Mouse (Mus musculus) forebrain, embryonic 11.5 days (tissue): ENCODE results near the gene Gli3. TPM values are rescaled to one million over a fixed set of nuclear protein-coding genes. Genes with fewer than 3 reads are reported as not detected.

Experiments used
- ATAC-seq: fragments of 200-750 bp; cut with Nextera tagmentation; replicated peaks from 2 replicates; pipeline ENCODE4 v1.8.0; 2017; ENCODE audit warnings: moderate TSS enrichment; ENCODE audit not compliant: low FRiP score
- DNase-seq: peaks from one replicate; pipeline ENCODE4 v3.0.0-alpha.2; 2017; ENCODE audit warnings: low spot score
- H3K27ac ChIP-seq: fragments of 300-500 bp; sonication (generic); 2 replicates; pipeline ENCODE4 v1.5.1; 2014; ENCODE audit warnings: low read depth, low read length
- H3K27me3 ChIP-seq: fragments of 300-500 bp; sonication (generic); 2 replicates; pipeline ENCODE4 v1.6.1; 2014; ENCODE audit warnings: mild to moderate bottlenecking, low read length, mixed read lengths; ENCODE audit not compliant: control insufficient read depth, insufficient read depth
- H3K36me3 ChIP-seq: fragments of 300-500 bp; sonication (generic); 2 replicates; pipeline ENCODE4 v1.6.1; 2014; ENCODE audit warnings: mild to moderate bottlenecking, low read length, moderate library complexity, mixed read lengths; ENCODE audit not compliant: control insufficient read depth, insufficient read depth
- H3K4me1 ChIP-seq: fragments of 300-500 bp; sonication (generic); replicated peaks from 2 replicates; pipeline ENCODE4 v1.6.1; 2014; ENCODE audit warnings: low read length, mixed read lengths; ENCODE audit not compliant: control insufficient read depth, insufficient read depth
- H3K4me2 ChIP-seq: fragments of 300-500 bp; sonication (generic); 2 replicates; pipeline ENCODE4 v1.6.1; 2014; ENCODE audit warnings: low read depth, mild to moderate bottlenecking, low read length, moderate library complexity, mixed read lengths; ENCODE audit not compliant: severe bottlenecking
- H3K4me3 ChIP-seq: fragments of 300-500 bp; sonication (generic); 2 replicates; pipeline ENCODE4 v1.5.1; 2014; ENCODE audit warnings: low read depth, low read length
- H3K9ac ChIP-seq: fragments of 300-500 bp; sonication (generic); 2 replicates; pipeline ENCODE4 v1.6.1; 2014; ENCODE audit warnings: low read length
- H3K9me3 ChIP-seq: fragments of 300-500 bp; sonication (generic); 2 replicates; pipeline ENCODE4 v1.6.1; 2016; ENCODE audit warnings: low read length, mixed read lengths; ENCODE audit not compliant: control insufficient read depth
- WGBS: fragments of 180-500 bp; shearing (Covaris S2); extraction: QIAGEN DNeasy Blood & Tissue Kit; methylation state at CpG from one replicate; pipeline ENCODE4 v1.1.7; 2014; 5-methylcytosine and 5-hydroxymethylcytosine counted together
- polyA plus RNA-seq: library from polyadenylated mRNA; unstranded; fragments of >200 nt; fragmentation: Nextera tagmentation; extraction: Ambion mirVana; gene quantifications from 2 replicates; pipeline ENCODE4 v1.2.1, GENCODE M21; 2014

Gli3 gene
- polyA plus RNA-seq, 1 experiment from 2014 or later = 67.0 TPM

GRCm38 (mm10) chr13:15537206-15537605, 74.2 kb downstream of the Gli3 start:
- 43% methylated on average over 5 of the region's 5 CpGs for WGBS
- Histone ChIP-seq H3K4me3 (no peak overlapping the region), H3K27ac (no peak overlapping the region), H3K27me3 (no peaks in the 10 kb centered on the region), H3K36me3 (no peaks in the 10 kb centered on the region), H3K4me2 (no peak overlapping the region), H3K9me3 (no peaks in the 10 kb centered on the region), H3K4me1 (peaks cover 30% of the 10 kb centered on the region), H3K9ac (no peak overlapping the region)
- ATAC-seq = 0 out of 2 replicates have a peak, but pooled peaks have one; percentile 16
- no peak for DNase-seq

- Histone ChIP-seq H3K27me3 (no peaks in the 10 kb centered on the region), H3K9ac (no peak overlapping the region), H3K4me3 (no peak overlapping the region), H3K4me1 (peaks cover 34% of the 10 kb centered on the region), H3K36me3 (no peaks in the 10 kb centered on the region), H3K27ac (0 out of 2 replicates have a peak overlapping the region, but pooled peaks have one; percentile 6), H3K4me2 (no peak overlapping the region), H3K9me3 (no peaks in the 10 kb centered on the region)
- no peak for DNase-seq
- WGBS = 78% methylated on average over 3 of the region's 3 CpGs
- ATAC-seq = no peak
These were observed 74.6 kb downstream of the Gli3 start for GRCm38 (mm10) chr13:15537611-15538010.

- no peak overlapping the region for H3K4me3 ChIP-seq
- H3K4me2 ChIP-seq = no peak overlapping the region
- no peak for DNase-seq
- no peak for ATAC-seq
- no peak overlapping the region for H3K9ac ChIP-seq
- no peak overlapping the region for H3K27ac ChIP-seq
- no peaks in the 10 kb centered on the region for H3K27me3 ChIP-seq
- H3K4me1 ChIP-seq = peaks cover 34% of the 10 kb centered on the region
- no peaks in the 10 kb centered on the region for H3K9me3 ChIP-seq
- H3K36me3 ChIP-seq = no peaks in the 10 kb centered on the region
- 69% methylated on average over 2 of the region's 2 CpGs for WGBS
These were observed 75.4 kb downstream of the Gli3 start for GRCm38 (mm10) chr13:15538389-15538788.

- DNase-seq (no peak), ATAC-seq (peak; percentile 22; the same call in 1 of the 2 replicates)
- Histone ChIP-seq H3K4me3 (no peak overlapping the region), H3K9me3 (no peaks in the 10 kb centered on the region), H3K4me1 (peaks cover 56% of the 10 kb centered on the region), H3K27ac (peak overlapping the region; percentile 93), H3K27me3 (no peaks in the 10 kb centered on the region), H3K4me2 (peak overlapping the region; percentile 8; the same call in 1 of the 2 replicates), H3K36me3 (no peaks in the 10 kb centered on the region), H3K9ac (peak overlapping the region; percentile 32; the same call in 1 of the 2 replicates)
- WGBS = 7% methylated on average over 5 of the region's 5 CpGs
These were observed 79.0 kb downstream of the Gli3 start for GRCm38 (mm10) chr13:15542053-15542452.

- ATAC-seq = peak; percentile 42
- Histone ChIP-seq H3K36me3 (no peaks in the 10 kb centered on the region), H3K9me3 (no peaks in the 10 kb centered on the region), H3K4me1 (peaks cover 55% of the 10 kb centered on the region), H3K27me3 (no peaks in the 10 kb centered on the region), H3K27ac (peak overlapping the region; percentile 93), H3K9ac (peak overlapping the region; percentile 10; the same call in 1 of the 2 replicates), H3K4me2 (peak overlapping the region; percentile 8; the same call in 1 of the 2 replicates), H3K4me3 (no peak overlapping the region)
- peak; percentile 67 for DNase-seq
- WGBS = 16% methylated on average over 12 of the region's 12 CpGs
These were observed 80.3 kb downstream of the Gli3 start for GRCm38 (mm10) chr13:15543169-15543887.

- peak; percentile 87 for ATAC-seq
- Histone ChIP-seq H3K27me3 (no peaks in the 10 kb centered on the region), H3K36me3 (no peaks in the 10 kb centered on the region), H3K9me3 (no peaks in the 10 kb centered on the region), H3K4me1 (peaks cover 55% of the 10 kb centered on the region), H3K4me2 (peak overlapping the region; percentile 39; the same call in 1 of the 2 replicates), H3K9ac (no peak overlapping the region), H3K27ac (peak overlapping the region; percentile 93), H3K4me3 (no peak overlapping the region)
- 5% methylated on average over 7 of the region's 7 CpGs for WGBS
- peak; percentile 81 for DNase-seq
These were observed 81.0 kb downstream of the Gli3 start for GRCm38 (mm10) chr13:15543888-15544640.

GRCm38 (mm10) chr13:15545346-15545896, 82.4 kb downstream of the Gli3 start:
- H3K4me3 ChIP-seq = no peak overlapping the region
- no peaks in the 10 kb centered on the region for H3K9me3 ChIP-seq
- no peaks in the 10 kb centered on the region for H3K27me3 ChIP-seq
- H3K4me2 ChIP-seq = peak overlapping the region; percentile 39
- DNase-seq = no peak
- ATAC-seq = no peak
- peak overlapping the region; percentile 93 for H3K27ac ChIP-seq
- peaks cover 59% of the 10 kb centered on the region for H3K4me1 ChIP-seq
- no peaks in the 10 kb centered on the region for H3K36me3 ChIP-seq
- WGBS = 37% methylated on average over 4 of the region's 4 CpGs
- peak overlapping the region; percentile 39 for H3K9ac ChIP-seq

- Histone ChIP-seq H3K36me3 (no peaks in the 10 kb centered on the region), H3K27ac (peak overlapping the region; percentile 93), H3K9ac (no peak overlapping the region), H3K4me1 (peaks cover 57% of the 10 kb centered on the region), H3K9me3 (no peaks in the 10 kb centered on the region), H3K4me3 (no peak overlapping the region), H3K4me2 (peak overlapping the region; percentile 2; the same call in 1 of the 2 replicates), H3K27me3 (no peaks in the 10 kb centered on the region)
- ATAC-seq (no peak), DNase-seq (no peak)
- 28% methylated on average over 4 of the region's 4 CpGs for WGBS
These were observed 83.2 kb downstream of the Gli3 start for GRCm38 (mm10) chr13:15546258-15546657.
